Mouse (Mus musculus) midbrain, postnatal 0 days (tissue): ENCODE data around the gene Gnb1l. TPM values are rescaled to one million over a fixed set of nuclear protein-coding genes. Genes with fewer than 3 reads are reported as not detected.

Source experiments
- ATAC-seq: fragments of 200-750 bp; cut with Nextera tagmentation; 2 replicates; pipeline ENCODE4 v1.8.0; 2017; ENCODE audit warnings: moderate number of reproducible peaks, mild to moderate bottlenecking, moderate TSS enrichment, moderate library complexity; ENCODE audit not compliant: low FRiP score
- DNase-seq: peaks from one replicate; pipeline ENCODE4 v3.0.0-alpha.2; 2015; ENCODE audit warnings: low spot score
- H3K27ac ChIP-seq: fragments of 300-500 bp; sonication (generic); 2 replicates; pipeline ENCODE4 v1.5.1; 2014; ENCODE audit warnings: low read depth, mild to moderate bottlenecking, low read length, mixed read lengths
- H3K27me3 ChIP-seq: fragments of 300-500 bp; sonication (generic); 2 replicates; pipeline ENCODE4 v1.6.1; 2014; ENCODE audit warnings: low read length, control low read depth, mixed read lengths; ENCODE audit not compliant: insufficient read depth
- H3K36me3 ChIP-seq: fragments of 300-500 bp; sonication (generic); 2 replicates; pipeline ENCODE4 v1.6.1; 2014; ENCODE audit warnings: low read length, control low read depth, mixed read lengths; ENCODE audit not compliant: insufficient read depth
- H3K4me1 ChIP-seq: fragments of 300-500 bp; sonication (generic); 2 replicates; pipeline ENCODE4 v1.6.1; 2014; ENCODE audit warnings: mild to moderate bottlenecking, control low read depth, antibody characterized with exemption, low read length, mixed read lengths; ENCODE audit not compliant: insufficient read depth
- H3K4me2 ChIP-seq: fragments of 300-500 bp; sonication (generic); 2 replicates; pipeline ENCODE4 v1.6.1; 2014; ENCODE audit warnings: low read depth, mild to moderate bottlenecking, low read length, mixed read lengths; ENCODE audit not compliant: poor library complexity, severe bottlenecking
- H3K4me3 ChIP-seq: fragments of 300-500 bp; sonication (generic); 2 replicates; pipeline ENCODE4 v1.5.1; 2014; ENCODE audit warnings: low read depth, mild to moderate bottlenecking, low read length, moderate library complexity
- H3K9ac ChIP-seq: fragments of 300-500 bp; sonication (generic); replicated peaks from 2 replicates; pipeline ENCODE4 v1.6.1; 2014; ENCODE audit warnings: mild to moderate bottlenecking, low read length, moderate library complexity, mixed read lengths; ENCODE audit not compliant: poor library complexity, severe bottlenecking
- H3K9me3 ChIP-seq: fragments of 300-500 bp; sonication (generic); 2 replicates; pipeline ENCODE4 v1.6.1; 2016; ENCODE audit warnings: low read length, control low read depth
- CTCF ChIP-seq: IDR thresholded peaks from 2 replicates; pipeline ENCODE4 v1.5.1; 2016; ENCODE audit warnings: antibody characterized with exemption, mild to moderate bottlenecking
- WGBS: fragments of 180-500 bp; shearing (Covaris S2); extraction: QIAGEN DNeasy Blood & Tissue Kit; methylation state at CpG from one replicate; pipeline ENCODE4 v1.1.7; 2014; 5-methylcytosine and 5-hydroxymethylcytosine counted together
- polyA plus RNA-seq: library from polyadenylated mRNA; unstranded; fragments of >200 nt; fragmentation: Nextera tagmentation; extraction: Ambion mirVana; gene quantifications from 2 replicates; pipeline ENCODE4 v1.2.1, GENCODE M21; 2015
- total RNA-seq: library from RNA; depleted of rRNA; stranded (reverse); fragments of >200 nt; gene quantifications from 2 replicates; pipeline ENCODE4 v1.2.3, GENCODE M21; 2014

Gene Gnb1l
- total and polyA plus RNA-seq, 2 experiments from 2014 or later: 12.4 to 20.5 TPM

DNA sequence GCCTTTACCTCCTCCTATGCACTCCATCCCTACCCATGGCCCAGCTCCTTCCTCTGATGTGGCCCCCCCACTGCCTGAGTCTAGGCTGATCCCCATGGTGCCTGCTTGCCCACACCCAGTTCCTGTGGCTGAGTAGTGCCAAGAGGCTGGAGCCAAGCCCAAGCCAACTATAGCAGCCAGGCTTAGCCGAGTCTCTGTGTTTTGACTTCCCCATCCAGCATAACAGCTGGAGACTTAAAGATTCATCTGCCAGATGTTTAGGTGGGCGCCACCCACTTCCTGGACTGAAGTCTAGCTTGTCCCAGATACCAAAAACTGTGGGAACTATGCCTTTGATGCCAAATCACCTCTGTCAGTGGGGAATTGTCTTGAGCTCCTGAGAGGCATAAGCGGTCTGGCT is 34.2 kb upstream of the Gnb1l start:
- H3K4me2 ChIP-seq: no peak overlapping the region
- H3K9me3 ChIP-seq: no peaks in the 10 kb centered on the region
- TF ChIP-seq CTCF: no peak
- peaks cover 3% of the 10 kb centered on the region; the same call in 1 of the 2 replicates for H3K4me1 ChIP-seq
- DNase-seq (no peak), ATAC-seq (no peak)
- H3K27me3 ChIP-seq: no peaks in the 10 kb centered on the region
- WGBS: 74% methylated on average over 3 of the region's 3 CpGs
- H3K4me3 ChIP-seq: no peak overlapping the region
- H3K36me3 ChIP-seq: peaks cover 5% of the 10 kb centered on the region
- H3K27ac ChIP-seq: no peak overlapping the region
- no peak overlapping the region for H3K9ac ChIP-seq

- no peak overlapping the region for H3K4me2 ChIP-seq
- H3K9ac ChIP-seq: no peak overlapping the region
- 25% methylated on average over 1 of the region's 1 CpGs for WGBS
- no peak overlapping the region for H3K4me3 ChIP-seq
- H3K27ac ChIP-seq: no peak overlapping the region
- H3K9me3 ChIP-seq: no peaks in the 10 kb centered on the region
- peak; percentile 42 for TF ChIP-seq CTCF
- DNase-seq: no peak
- ATAC-seq: no peak
- H3K36me3 ChIP-seq: peaks cover 34% of the 10 kb centered on the region
- no peaks in the 10 kb centered on the region for H3K4me1 ChIP-seq
- no peaks in the 10 kb centered on the region for H3K27me3 ChIP-seq
Measured at GRCm38 (mm10) chr16:18470829-18471228, 27.7 kb upstream of the Gnb1l start.

GRCm38 (mm10) chr16:18471381-18471955 is 27.0 kb upstream of the Gnb1l start:
- H3K4me2 ChIP-seq: no peak overlapping the region
- no peak overlapping the region for H3K4me3 ChIP-seq
- H3K27me3 ChIP-seq: no peaks in the 10 kb centered on the region
- no peak for DNase-seq
- WGBS: 72% methylated on average over 11 of the region's 11 CpGs
- H3K27ac ChIP-seq: no peak overlapping the region
- peaks cover 37% of the 10 kb centered on the region for H3K36me3 ChIP-seq
- no peak for ATAC-seq
- H3K9ac ChIP-seq: no peak overlapping the region
- no peaks in the 10 kb centered on the region for H3K9me3 ChIP-seq
- H3K4me1 ChIP-seq: no peaks in the 10 kb centered on the region
- TF ChIP-seq CTCF: no peak

DNA sequence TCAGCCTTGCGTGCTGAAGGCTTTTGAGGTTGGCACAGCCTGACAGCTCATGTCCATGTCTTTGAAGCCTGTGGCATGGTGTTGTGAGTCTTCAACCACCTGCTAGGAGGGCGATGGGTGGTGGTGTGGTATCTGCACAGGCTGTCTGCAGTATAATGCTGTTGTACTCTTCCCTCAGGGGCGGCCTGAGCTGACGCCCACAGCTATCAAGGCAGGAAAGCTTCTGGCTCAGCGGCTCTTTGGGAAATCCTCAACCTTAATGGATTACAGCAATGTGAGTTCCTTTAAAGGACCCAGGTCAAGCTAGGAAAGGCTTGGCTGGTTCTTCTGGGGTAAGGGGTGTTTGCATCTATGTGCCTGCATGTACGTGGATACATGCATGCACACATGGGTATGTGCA is 26.5 kb upstream of the Gnb1l start:
- DNase-seq (no peak), ATAC-seq (no peak)
- H3K27ac ChIP-seq: no peak overlapping the region
- 78% methylated on average over 6 of the region's 6 CpGs for WGBS
- no peaks in the 10 kb centered on the region for H3K9me3 ChIP-seq
- H3K4me1 ChIP-seq: no peaks in the 10 kb centered on the region
- no peak for TF ChIP-seq CTCF
- H3K4me3 ChIP-seq: no peak overlapping the region
- H3K4me2 ChIP-seq: no peak overlapping the region
- peaks cover 37% of the 10 kb centered on the region for H3K36me3 ChIP-seq
- no peak overlapping the region for H3K9ac ChIP-seq
- H3K27me3 ChIP-seq: no peaks in the 10 kb centered on the region

DNA sequence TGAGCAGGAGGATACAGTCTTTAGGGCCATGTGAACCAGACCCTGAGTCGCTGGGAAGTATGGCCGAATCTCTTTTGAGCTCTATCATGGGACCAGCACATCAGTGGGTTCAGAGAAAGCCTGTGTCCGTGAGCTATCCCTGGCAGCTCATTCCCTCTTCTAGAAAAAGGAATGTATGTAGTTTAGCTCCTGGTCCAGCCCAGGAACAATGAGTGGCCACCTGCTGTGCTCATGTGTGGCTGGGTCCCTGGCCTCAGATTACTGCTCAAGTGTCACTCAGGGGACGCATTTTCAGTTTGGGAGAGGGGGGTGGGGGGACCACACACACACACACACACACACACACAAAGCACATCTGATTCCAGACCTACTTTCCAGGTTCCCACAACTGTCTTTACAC is 26.1 kb upstream of the Gnb1l start:
- WGBS: 53% methylated on average over 4 of the region's 4 CpGs
- Histone ChIP-seq H3K4me2 (no peak overlapping the region), H3K9ac (no peak overlapping the region), H3K36me3 (peaks cover 41% of the 10 kb centered on the region), H3K4me1 (no peaks in the 10 kb centered on the region), H3K9me3 (no peaks in the 10 kb centered on the region), H3K27ac (no peak overlapping the region), H3K27me3 (no peaks in the 10 kb centered on the region), H3K4me3 (no peak overlapping the region)
- TF ChIP-seq CTCF: no peak
- DNase-seq: no peak
- no peak for ATAC-seq

DNA sequence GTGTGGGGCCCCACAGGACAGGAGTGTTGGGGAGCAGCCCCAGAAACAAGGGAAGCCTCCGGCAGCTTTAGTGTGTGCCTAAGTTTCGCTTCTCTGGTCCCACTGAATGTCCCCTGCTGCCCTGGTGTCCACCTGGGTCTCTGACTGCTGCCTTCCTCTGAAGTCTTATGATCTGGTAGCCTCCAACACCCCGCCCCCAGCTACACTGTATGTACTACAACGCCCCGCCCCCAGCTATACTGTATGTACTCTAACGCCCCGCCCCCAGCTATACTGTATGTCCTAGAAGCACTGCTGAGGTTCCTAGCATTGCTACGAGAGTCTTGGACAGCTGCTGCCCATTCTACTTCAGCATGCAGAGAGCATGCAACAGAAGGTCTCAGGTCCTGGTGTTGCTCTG is 25.5 kb upstream of the Gnb1l start:
- Histone ChIP-seq H3K27me3 (no peaks in the 10 kb centered on the region), H3K36me3 (peaks cover 46% of the 10 kb centered on the region), H3K9ac (no peak overlapping the region), H3K27ac (no peak overlapping the region), H3K4me2 (no peak overlapping the region), H3K4me1 (no peaks in the 10 kb centered on the region), H3K9me3 (no peaks in the 10 kb centered on the region), H3K4me3 (no peak overlapping the region)
- DNase-seq (no peak), ATAC-seq (no peak)
- WGBS: 92% methylated on average over 8 of the region's 8 CpGs
- TF ChIP-seq CTCF: no peak
